Mouse (Mus musculus) liver, embryonic 12.5 days (tissue): ENCODE measurements around the gene N4bp1. TPM values are rescaled to one million over a fixed set of nuclear protein-coding genes. Genes with fewer than 3 reads are reported as not detected.
A peak's percentile ranks its signal among the peaks of the same experiment; 100 is the strongest.

Source experiments
- ATAC-seq: fragments of 200-750 bp; cut with Nextera tagmentation; 2 replicates; pipeline ENCODE4 v1.8.0; 2017; ENCODE audit warnings: moderate number of reproducible peaks, mild to moderate bottlenecking, moderate library complexity
- H3K27ac ChIP-seq: fragments of 300-500 bp; sonication (generic); 2 replicates; pipeline ENCODE4 v1.5.1; 2016; ENCODE audit warnings: mild to moderate bottlenecking
- H3K27me3 ChIP-seq: fragments of 300-500 bp; sonication (generic); replicated peaks from 2 replicates; pipeline ENCODE4 v1.6.1; 2016; ENCODE audit warnings: mild to moderate bottlenecking, moderate library complexity
- H3K36me3 ChIP-seq: fragments of 300-500 bp; sonication (generic); 2 replicates; pipeline ENCODE4 v1.6.1; 2016; ENCODE audit warnings: mild to moderate bottlenecking, moderate library complexity
- H3K4me1 ChIP-seq: fragments of 300-500 bp; sonication (generic); 2 replicates; pipeline ENCODE4 v1.6.1; 2016
- H3K4me2 ChIP-seq: fragments of 300-500 bp; sonication (generic); 2 replicates; pipeline ENCODE4 v1.6.1; 2016; ENCODE audit warnings: mild to moderate bottlenecking, moderate library complexity
- H3K4me3 ChIP-seq: fragments of 300-500 bp; sonication (generic); 2 replicates; pipeline ENCODE4 v1.5.1; 2016; ENCODE audit warnings: mild to moderate bottlenecking, moderate library complexity
- H3K9ac ChIP-seq: fragments of 300-500 bp; sonication (generic); 2 replicates; pipeline ENCODE4 v1.6.1; 2016; ENCODE audit warnings: mild to moderate bottlenecking, moderate library complexity
- H3K9me3 ChIP-seq: fragments of 300-500 bp; sonication (generic); replicated peaks from 2 replicates; pipeline ENCODE4 v1.6.1; 2016; ENCODE audit warnings: mild to moderate bottlenecking, moderate library complexity
- WGBS: fragments of 180-500 bp; shearing (Covaris S2); methylation state at CpG from one replicate; pipeline ENCODE4 v1.1.7; 2016; ENCODE audit not compliant: insufficient replicate concordance; 5-methylcytosine and 5-hydroxymethylcytosine counted together
- polyA plus RNA-seq: library from polyadenylated mRNA; unstranded; fragments of >200 nt; fragmentation: Nextera tagmentation; extraction: Ambion mirVana; gene quantifications from 2 replicates; pipeline ENCODE4 v1.2.1, GENCODE M21; 2016

The N4bp1 gene
- polyA plus RNA-seq, 1 experiment from 2014 or later = 5.1 TPM

- H3K4me1 ChIP-seq = no peaks in the 10 kb centered on the region
- no peak overlapping the region for H3K9ac ChIP-seq
- ATAC-seq = no peak
- H3K27ac ChIP-seq = no peak overlapping the region
- no peaks in the 10 kb centered on the region for H3K9me3 ChIP-seq
- no peaks in the 10 kb centered on the region for H3K36me3 ChIP-seq
- 57% methylated on average over 5 of the region's 5 CpGs for WGBS
- H3K4me2 ChIP-seq = no peak overlapping the region
- no peaks in the 10 kb centered on the region for H3K27me3 ChIP-seq
- no peak overlapping the region for H3K4me3 ChIP-seq
Observed at GRCm38 (mm10) chr8:86808239-86808638, 76.8 kb downstream of the N4bp1 start.

- H3K9ac ChIP-seq = no peak overlapping the region
- 23% methylated on average over 6 of the region's 6 CpGs for WGBS
- H3K36me3 ChIP-seq = no peaks in the 10 kb centered on the region
- H3K9me3 ChIP-seq = no peaks in the 10 kb centered on the region
- no peak for ATAC-seq
- H3K27ac ChIP-seq = peak overlapping the region; percentile 11; the same call in 1 of the 2 replicates
- no peaks in the 10 kb centered on the region for H3K27me3 ChIP-seq
- H3K4me1 ChIP-seq = peaks cover 5% of the 10 kb centered on the region; the same call in 1 of the 2 replicates
- no peak overlapping the region for H3K4me2 ChIP-seq
- no peak overlapping the region for H3K4me3 ChIP-seq
Observed at GRCm38 (mm10) chr8:86801988-86802387, 83.1 kb downstream of the N4bp1 start.

- ATAC-seq = no peak
- no peak overlapping the region for H3K27ac ChIP-seq
Observed at GRCm38 (mm10) chr8:86800966-86801365, 84.1 kb downstream of the N4bp1 start.

GRCm38 (mm10) chr8:86798141-86798540 is 86.9 kb downstream of the N4bp1 start:
- Histone ChIP-seq H3K9ac (no peak overlapping the region), H3K4me2 (no peak overlapping the region), H3K4me3 (no peak overlapping the region), H3K9me3 (no peaks in the 10 kb centered on the region), H3K36me3 (no peaks in the 10 kb centered on the region), H3K27ac (no peak overlapping the region), H3K4me1 (peaks cover 5% of the 10 kb centered on the region; the same call in 1 of the 2 replicates), H3K27me3 (no peaks in the 10 kb centered on the region)
- ATAC-seq = no peak
- WGBS = 80% methylated on average over 6 of the region's 6 CpGs

More at GRCm38 (mm10) chr8:86800966-86801365, 84.1 kb downstream of the N4bp1 start:
- H3K4me3 ChIP-seq = no peak overlapping the region
- WGBS = 38% methylated on average over 4 of the region's 4 CpGs
- no peaks in the 10 kb centered on the region for H3K36me3 ChIP-seq
- no peak overlapping the region for H3K4me2 ChIP-seq
- no peaks in the 10 kb centered on the region for H3K9me3 ChIP-seq
- H3K4me1 ChIP-seq = peaks cover 5% of the 10 kb centered on the region; the same call in 1 of the 2 replicates
- H3K9ac ChIP-seq = no peak overlapping the region
- no peaks in the 10 kb centered on the region for H3K27me3 ChIP-seq

- H3K36me3 ChIP-seq = no peaks in the 10 kb centered on the region
- no peak overlapping the region for H3K9ac ChIP-seq
- H3K4me1 ChIP-seq = peaks cover 5% of the 10 kb centered on the region; the same call in 1 of the 2 replicates
- no peak for ATAC-seq
- H3K4me3 ChIP-seq = no peak overlapping the region
- no peak overlapping the region for H3K27ac ChIP-seq
- H3K9me3 ChIP-seq = no peaks in the 10 kb centered on the region
- H3K27me3 ChIP-seq = no peaks in the 10 kb centered on the region
- 59% methylated on average over 2 of the region's 2 CpGs for WGBS
- no peak overlapping the region for H3K4me2 ChIP-seq
Observed at GRCm38 (mm10) chr8:86797705-86798104, 87.4 kb downstream of the N4bp1 start.

- Histone ChIP-seq H3K27ac (no peak overlapping the region), H3K4me2 (no peak overlapping the region), H3K4me3 (no peak overlapping the region), H3K4me1 (0 out of 2 replicates have a peak, but pooled peaks cover 2% of the 10 kb centered on the region), H3K27me3 (peaks cover 6% of the 10 kb centered on the region; the same call in 1 of the 2 replicates), H3K9me3 (no peaks in the 10 kb centered on the region), H3K36me3 (no peaks in the 10 kb centered on the region), H3K9ac (no peak overlapping the region)
- no peak for ATAC-seq
- WGBS = 34% methylated on average over 6 of the region's 6 CpGs
Observed at GRCm38 (mm10) chr8:86794716-86795115, 90.3 kb downstream of the N4bp1 start.

- 78% methylated on average over 6 of the region's 6 CpGs for whole genome bisulfite sequencing
- H3K4me2 ChIP-seq = no peak overlapping the region
- H3K4me3 ChIP-seq = no peak overlapping the region
- H3K27ac ChIP-seq = no peak overlapping the region
- no peak overlapping the region for H3K9ac ChIP-seq
- H3K36me3 ChIP-seq = no peaks in the 10 kb centered on the region
- no peak for ATAC-seq
- H3K4me1 ChIP-seq = peaks cover 2% of the 10 kb centered on the region; the same call in 1 of the 2 replicates
- peaks cover 6% of the 10 kb centered on the region; the same call in 1 of the 2 replicates for H3K27me3 ChIP-seq
- no peaks in the 10 kb centered on the region for H3K9me3 ChIP-seq
Observed at GRCm38 (mm10) chr8:86791542-86791941, 93.5 kb downstream of the N4bp1 start.

GRCm38 (mm10) chr8:86789576-86789975 is 95.5 kb downstream of the N4bp1 start:
- ATAC-seq = no peak
- no peak overlapping the region for H3K4me2 ChIP-seq

GRCm38 (mm10) chr8:86787891-86788420 is 97.1 kb downstream of the N4bp1 start:
- H3K9me3 ChIP-seq = no peaks in the 10 kb centered on the region
- H3K27ac ChIP-seq = no peak overlapping the region
- ATAC-seq = no peak
- no peak overlapping the region for H3K9ac ChIP-seq
- H3K36me3 ChIP-seq = no peaks in the 10 kb centered on the region
- H3K4me3 ChIP-seq = no peak overlapping the region
- whole genome bisulfite sequencing = 68% methylated on average over 12 of the region's 12 CpGs
- no peak overlapping the region for H3K4me2 ChIP-seq
- H3K4me1 ChIP-seq = peaks cover 2% of the 10 kb centered on the region; the same call in 1 of the 2 replicates
- H3K27me3 ChIP-seq = peaks cover 6% of the 10 kb centered on the region; the same call in 1 of the 2 replicates

More at GRCm38 (mm10) chr8:86789576-86789975, 95.5 kb downstream of the N4bp1 start:
- Histone ChIP-seq H3K27me3 (peaks cover 6% of the 10 kb centered on the region; the same call in 1 of the 2 replicates), H3K4me3 (no peak overlapping the region), H3K36me3 (no peaks in the 10 kb centered on the region), H3K4me1 (peaks cover 2% of the 10 kb centered on the region; the same call in 1 of the 2 replicates), H3K9me3 (no peaks in the 10 kb centered on the region), H3K27ac (no peak overlapping the region), H3K9ac (no peak overlapping the region)
- WGBS = 72% methylated on average over 1 of the region's 1 CpGs

GRCm38 (mm10) chr8:86786498-86786897 is 98.6 kb downstream of the N4bp1 start:
- Histone ChIP-seq H3K4me3 (no peak overlapping the region), H3K4me1 (peaks cover 1% of the 10 kb centered on the region; the same call in 1 of the 2 replicates), H3K27me3 (peaks cover 6% of the 10 kb centered on the region; the same call in 1 of the 2 replicates), H3K36me3 (no peaks in the 10 kb centered on the region), H3K9ac (no peak overlapping the region), H3K4me2 (no peak overlapping the region), H3K27ac (no peak overlapping the region), H3K9me3 (no peaks in the 10 kb centered on the region)
- 28% methylated on average over 5 of the region's 5 CpGs for WGBS
- no peak for ATAC-seq

- 81% methylated on average over 8 of the region's 8 CpGs for WGBS
- Histone ChIP-seq H3K4me2 (no peak overlapping the region), H3K9ac (no peak overlapping the region), H3K27ac (no peak overlapping the region), H3K4me1 (no peaks in the 10 kb centered on the region), H3K27me3 (no peaks in the 10 kb centered on the region), H3K4me3 (no peak overlapping the region), H3K36me3 (no peaks in the 10 kb centered on the region), H3K9me3 (no peaks in the 10 kb centered on the region)
- no peak for ATAC-seq
Observed at GRCm38 (mm10) chr8:86781094-86781493, 104.0 kb downstream of the N4bp1 start.

- no peaks in the 10 kb centered on the region for H3K27me3 ChIP-seq
- no peak for ATAC-seq
- no peak overlapping the region for H3K4me3 ChIP-seq
- no peak overlapping the region for H3K9ac ChIP-seq
- no peak overlapping the region for H3K27ac ChIP-seq
- no peaks in the 10 kb centered on the region for H3K9me3 ChIP-seq
- H3K36me3 ChIP-seq = no peaks in the 10 kb centered on the region
- H3K4me2 ChIP-seq = no peak overlapping the region
- WGBS = 65% methylated on average over 8 of the region's 8 CpGs
- H3K4me1 ChIP-seq = no peaks in the 10 kb centered on the region
Observed at GRCm38 (mm10) chr8:86779207-86779606, 105.9 kb downstream of the N4bp1 start.
